Mouse (Mus musculus) embryo, embryonic 10.5 days (tissue): Measurements from ENCODE around the gene Hdac6.
A peak's percentile ranks its signal among the peaks of the same experiment; 100 is the strongest.

Source experiments
- DNase-seq: peaks from one replicate; pipeline ENCODE4 v3.0.0-alpha.2; 2015; ENCODE audit warnings: low spot score

Hdac6 gene

DNA sequence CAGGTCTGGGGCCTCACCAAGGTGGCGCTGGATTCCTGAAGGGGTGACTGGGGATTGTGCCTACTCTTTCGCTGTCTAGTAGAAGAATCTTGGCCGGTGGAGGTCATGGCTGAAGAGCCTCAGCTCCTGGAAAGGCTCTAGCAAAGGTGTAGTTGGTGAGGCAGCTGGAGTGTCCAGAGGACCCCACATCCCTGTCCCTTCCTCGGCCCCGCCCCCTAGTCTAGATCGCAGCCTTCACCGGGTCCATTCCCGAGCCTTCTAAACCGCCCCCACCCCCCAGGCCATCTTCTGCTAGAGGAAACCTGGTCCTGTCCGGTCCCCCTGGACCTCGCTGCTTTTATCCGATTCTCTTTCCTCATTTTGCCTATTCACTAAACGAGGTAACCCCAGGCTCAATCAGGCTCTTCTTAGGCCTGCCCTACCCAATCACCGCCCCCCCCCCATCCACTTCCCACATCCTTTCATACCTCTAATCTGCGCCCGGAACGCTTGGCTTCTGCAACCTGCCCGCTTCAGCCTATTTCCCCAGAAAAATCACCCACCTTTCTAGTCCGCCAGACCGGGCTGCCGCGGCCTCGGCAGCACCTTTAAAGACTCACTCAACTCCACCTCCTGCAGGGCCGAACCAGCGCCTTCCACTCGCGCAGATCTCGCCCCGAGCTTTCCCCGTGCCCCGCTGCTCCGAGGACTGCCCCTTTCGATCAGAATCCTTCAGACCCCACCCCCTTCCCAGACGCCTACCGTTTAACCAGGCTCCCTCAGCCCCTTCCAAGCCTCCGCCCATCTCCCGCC, at the start of gene Hdac6:
Hdac6 (minus strand) TSS at position 782 of the 792 bp plus-strand sequence.
- no peak for DNase-seq

DNA sequence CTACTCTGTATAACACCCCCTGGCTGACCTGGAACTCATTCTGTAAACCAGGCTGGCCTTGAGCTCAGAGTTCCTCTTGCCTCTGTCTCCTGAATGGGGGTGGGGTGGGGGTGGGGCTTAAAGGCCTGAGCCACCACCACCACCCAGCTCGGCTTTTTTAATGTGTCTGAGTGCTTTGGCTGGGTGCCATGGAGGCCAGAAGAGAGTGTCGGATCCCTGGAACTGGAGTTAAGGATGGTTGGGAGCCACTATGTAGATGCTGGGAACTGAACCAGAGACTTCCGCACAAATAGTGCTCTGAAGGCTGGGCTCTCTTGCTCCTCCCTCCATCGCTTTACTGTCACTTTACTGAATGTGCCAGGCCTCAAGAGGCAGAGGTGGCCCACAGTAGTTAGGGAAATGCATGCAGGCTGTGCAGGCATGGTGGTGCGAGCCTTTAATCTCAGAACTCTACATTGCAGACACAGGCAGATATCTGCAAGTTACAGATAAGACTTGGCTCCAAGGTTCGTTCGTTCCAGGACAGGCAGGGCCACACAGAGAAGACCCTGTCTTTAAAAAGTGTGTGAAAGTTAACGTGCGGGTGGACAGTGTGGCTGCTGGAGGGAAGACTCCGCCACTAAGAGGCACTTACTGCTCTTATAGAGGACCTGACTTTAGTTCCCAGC, 45.5 kb upstream of the Hdac6 start:
- DNase-seq, result no peak

DNA sequence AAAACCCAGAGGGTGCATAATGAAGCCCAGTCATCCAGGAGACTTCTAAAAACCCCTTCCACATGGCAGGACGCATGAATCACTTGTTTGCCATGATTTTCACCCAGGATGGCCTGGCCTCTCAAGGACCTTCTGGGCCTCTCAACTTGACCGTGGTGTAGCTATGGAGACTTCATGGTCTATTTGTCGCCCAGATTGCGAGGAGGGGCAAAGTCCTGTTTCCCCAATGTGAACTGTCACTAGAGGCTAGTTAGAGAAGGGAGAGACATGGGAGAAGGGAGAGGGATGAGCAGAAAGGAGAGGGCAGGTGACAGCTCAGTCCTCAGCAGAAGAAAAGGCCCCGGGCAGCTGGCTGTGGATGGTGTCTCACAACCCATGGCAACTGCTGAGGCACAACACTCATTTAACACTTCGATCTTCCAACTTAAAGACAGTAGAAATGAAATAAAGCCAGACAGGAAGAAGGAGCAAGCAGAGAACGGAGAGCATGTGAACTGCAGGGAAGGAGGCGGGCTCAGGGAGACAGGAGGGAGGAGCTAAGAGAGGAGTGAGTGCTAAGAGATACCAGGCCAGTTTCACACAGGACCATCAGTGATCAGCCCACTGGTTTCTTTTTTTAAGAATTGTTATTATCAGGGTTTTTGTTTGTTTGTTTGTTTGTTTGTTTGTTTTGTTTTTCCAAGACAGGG, 44.8 kb upstream of the Hdac6 start:
- no peak for DNase-seq

DNA sequence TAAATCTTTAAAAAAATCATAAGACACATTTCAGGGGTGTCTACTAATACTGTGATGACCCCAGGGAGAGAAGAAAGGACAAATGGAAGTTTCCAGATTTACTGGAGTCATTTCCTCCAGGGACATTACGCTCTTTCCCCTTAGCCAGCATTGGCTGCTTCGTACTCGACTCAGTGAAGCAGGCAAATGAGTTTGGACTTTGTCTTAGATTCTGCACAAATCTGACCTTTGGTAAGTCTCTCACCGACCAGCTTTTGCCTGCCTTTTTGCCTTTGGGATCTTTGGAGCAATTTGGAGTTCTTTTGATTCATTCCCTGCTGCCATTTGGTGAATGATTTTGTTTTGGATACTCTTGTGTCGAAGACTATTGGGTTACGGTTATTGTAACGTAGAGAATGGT, 33.7 kb upstream of the Hdac6 start:
- DNase-seq, result no peak

DNA sequence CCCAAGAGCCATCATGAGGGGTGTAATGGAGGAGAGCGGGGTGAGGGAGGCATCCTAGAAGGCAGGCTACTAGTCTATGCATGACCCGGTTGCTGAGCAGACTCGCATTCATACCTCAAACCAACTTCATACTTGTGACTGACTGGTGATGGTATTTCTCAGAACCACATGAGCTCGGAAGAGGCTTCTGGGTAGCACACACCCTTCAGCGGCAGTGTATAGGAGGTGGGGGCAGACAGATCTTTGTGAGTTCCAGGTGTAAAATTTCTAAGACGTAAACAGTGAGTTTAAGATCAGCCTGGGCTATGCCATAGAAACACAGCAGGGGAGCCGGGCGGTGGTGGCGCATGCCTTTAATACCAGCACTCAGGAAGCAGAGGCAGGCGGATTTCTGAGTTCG, 30.2 kb upstream of the Hdac6 start, which contains the start of gene Gata1:
Gata1 (minus strand) TSS at position 180 of the 400 bp plus-strand sequence.
- DNase-seq, result no peak

DNA sequence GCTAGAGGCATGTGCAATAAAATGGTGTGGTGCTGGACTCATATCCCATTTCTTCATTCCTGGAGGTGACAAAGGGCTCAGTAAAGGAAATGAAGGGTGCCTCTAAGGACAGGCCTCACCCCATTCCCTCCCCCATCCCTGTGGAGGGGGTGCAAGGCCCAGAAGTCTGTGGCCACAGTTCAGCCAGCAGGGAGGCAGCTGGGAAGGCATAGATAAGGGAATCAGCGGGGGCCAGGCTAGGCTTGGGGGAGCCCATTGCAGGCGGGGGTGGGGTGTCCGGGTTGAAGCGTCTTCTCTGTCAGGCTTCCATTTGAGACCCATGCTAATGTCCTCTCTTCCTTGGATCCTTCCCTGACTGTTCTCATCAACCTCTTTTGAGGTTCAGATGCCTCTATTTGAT, 23.6 kb upstream of the Hdac6 start:
- no peak for DNase-seq

DNA sequence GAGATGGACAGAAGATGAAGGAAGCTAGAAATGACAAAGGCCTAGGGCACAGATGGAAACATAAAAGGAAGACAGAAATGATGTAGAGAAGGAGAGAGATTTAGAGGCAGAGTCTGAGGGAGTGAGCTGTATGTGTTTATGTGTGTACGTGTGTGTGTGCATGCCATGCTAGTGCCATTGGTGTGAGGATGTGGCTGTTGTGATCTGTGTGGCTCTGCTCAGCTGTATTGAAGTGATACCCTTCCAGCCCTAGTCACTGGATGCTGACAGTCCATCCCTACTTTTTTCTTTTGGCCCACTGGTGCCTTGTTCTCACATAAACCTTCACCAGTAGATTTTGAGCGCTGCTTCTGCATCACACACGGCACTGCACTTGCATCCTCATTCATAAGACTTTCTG, 21.2 kb upstream of the Hdac6 start:
- no peak for DNase-seq

DNA sequence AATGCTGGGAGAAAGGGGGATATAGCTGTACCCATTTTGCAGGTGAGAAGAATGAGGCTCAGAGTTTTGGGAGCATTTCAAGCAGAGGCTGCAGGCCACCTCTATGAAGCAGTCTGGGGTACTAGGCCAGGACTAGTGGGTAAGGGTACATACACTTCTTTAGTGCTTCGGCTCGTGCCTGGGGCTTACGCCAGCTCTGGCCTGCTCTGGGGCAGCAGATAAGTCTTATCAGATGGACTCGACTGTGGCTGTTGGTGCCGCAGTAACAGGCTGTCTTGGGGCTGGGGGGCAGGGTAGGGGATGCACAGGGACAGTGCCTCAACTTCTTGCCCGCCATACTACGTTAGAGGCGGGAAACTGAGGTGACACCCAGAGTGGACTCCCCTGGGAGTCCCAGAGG, 20.5 kb upstream of the Hdac6 start:
- DNase-seq, result no peak

DNA sequence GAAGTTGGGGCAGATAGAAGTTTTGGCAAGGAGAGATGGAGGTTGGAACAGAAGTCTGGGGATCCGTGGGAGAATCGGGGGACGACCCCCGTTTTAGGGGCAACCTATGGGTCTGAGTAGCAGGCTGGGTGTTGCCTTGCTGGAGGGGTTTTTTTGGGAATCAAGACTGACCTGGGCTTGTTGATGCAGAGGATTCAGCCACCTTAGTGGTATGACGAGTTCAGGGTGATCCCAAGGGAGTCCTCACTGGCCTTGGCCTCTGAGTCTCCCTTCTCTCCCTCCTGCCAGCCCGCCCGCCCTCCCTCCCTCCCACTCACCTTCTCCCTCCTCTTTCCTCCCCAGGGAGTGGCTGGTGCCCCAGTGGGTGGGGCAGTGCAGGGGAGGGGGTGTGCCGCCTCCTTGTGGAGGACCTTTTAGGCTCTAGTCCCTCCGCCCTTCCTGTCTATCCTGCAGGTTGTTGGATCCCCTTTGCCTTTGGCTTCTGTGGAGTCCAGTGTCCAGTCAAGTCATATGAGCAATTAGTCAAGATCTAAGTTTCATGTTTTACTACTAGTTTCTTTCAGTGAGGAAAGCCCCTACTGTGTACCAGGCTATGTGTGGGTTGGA, 20.0 kb upstream of the Hdac6 start:
- no peak for DNase-seq

DNA sequence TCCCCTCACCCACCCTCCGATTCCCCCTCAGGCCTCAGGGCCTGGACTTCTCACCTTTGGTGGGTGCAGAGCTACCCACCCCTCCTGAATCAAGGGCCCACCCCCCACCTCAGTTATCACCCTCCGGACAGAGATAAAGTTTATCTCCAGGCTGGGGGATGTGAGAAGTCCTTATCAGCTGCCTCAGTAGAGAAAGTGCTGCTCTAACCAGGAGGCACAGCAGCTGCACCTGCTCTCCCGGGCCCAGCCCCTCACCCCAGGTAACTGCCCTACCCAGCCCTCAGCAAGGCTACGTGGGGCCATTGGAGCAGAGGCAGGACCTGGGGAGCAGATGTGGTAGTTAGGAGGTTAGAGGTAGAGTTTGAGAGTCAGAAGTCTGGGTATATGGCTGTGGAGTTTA, 18.5 kb upstream of the Hdac6 start:
- no peak for DNase-seq

DNA sequence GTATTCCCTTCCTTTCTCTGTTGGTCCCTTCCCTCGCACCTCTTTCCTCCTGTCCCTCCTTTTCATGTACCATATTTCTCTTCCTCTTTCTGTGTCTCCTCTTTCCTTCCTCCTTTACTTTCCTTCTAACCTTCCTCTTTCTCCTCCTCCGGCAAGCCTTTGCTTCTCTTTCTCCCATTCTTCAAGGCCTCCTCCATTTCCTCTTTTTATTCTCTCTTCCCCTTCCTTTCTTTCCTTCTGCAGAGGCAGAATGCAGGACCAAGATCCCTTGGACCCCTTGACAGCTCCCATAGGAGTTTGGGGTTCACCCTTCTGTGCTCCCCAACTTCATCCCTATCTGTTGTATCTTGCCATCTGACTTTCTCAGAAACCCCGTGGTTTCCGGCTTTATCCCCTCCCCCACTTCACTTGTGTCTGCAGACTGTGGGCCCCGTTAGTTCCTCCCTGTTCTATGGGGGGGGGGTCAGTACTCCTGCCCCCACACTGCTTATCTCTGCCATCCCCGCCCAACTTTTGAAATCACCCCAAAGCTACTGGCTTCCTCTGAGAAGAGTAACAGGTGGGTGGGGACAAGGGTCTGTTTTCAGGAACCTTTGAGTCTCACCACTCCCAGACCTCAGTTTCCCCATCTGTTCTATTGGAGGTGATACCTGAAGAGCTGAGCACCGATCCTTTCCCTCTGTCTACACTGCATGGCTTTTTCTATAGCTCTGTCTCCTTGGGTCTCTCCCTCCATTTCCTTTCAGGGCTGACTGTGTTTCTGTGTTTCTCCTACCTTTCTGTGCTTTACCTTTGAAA, 16.3 kb upstream of the Hdac6 start:
- no peak for DNase-seq

DNA sequence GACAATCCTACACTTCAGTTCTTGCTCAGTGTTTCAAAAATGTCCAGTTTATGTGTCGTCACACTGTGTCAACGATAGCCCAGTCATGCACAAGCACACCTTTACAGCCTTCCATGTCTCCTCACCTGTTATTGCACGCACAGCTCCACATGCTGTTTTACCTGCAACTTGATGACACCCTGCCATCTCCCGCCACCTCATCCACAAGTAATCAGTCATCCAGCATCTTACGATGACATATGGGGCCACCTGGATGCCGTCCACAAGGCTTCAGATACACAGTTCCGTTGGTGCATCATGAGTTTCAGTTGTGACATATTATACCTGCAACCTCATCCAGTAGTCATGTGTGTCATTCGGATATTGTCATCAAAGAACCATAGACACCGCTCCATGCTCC, 11.2 kb upstream of the Hdac6 start:
- DNase-seq, result no peak

DNA sequence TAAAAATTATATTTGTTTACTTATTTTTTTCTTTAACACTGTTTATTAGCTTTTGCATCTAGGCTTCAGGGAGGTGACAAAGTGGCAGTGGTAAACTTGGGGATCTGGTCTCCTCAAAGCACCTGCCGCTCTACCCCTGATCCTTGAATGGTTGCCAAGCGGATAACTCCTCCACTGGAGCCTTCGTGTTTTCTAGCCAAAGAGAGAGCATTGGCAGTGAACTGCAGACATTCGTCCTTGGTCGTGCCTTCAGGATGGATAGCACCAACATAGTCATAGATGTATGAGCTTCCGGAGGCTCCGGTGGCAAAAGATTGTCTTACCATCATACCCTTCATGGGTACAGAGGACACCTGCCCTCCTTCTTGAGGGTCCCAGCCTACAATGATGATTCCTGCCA, 2.4 kb upstream of the Hdac6 start:
- no peak for DNase-seq

DNA sequence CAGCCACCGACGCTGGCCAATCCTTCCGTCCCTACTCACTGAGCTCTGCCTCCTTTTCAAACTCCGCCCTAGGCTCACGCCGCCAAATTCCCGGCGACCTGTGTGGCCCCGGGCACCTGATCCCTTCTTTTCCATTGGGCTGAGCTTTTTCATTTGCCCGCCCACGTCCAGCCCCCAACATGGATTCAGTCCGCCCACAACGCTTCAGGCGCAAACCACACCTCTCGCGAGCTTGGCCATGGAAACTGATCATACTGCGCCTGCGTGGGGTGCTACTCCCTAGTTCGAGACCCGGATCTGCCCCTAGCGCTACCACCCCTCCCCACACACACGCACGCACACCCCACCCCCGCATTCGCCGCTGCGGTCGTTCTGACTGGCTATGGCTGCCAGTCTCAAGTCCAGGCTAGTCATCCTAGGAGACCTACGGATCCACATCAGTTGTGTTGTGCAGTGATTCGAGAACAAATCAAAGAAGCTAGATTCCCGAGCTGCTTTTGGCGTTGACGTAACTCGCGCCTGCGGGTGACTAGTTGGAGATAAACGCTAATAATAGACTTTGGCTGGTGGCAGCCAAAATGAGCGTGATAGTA, 307 bp upstream of the Hdac6 start:
- DNase-seq, result peak; percentile 95

DNA sequence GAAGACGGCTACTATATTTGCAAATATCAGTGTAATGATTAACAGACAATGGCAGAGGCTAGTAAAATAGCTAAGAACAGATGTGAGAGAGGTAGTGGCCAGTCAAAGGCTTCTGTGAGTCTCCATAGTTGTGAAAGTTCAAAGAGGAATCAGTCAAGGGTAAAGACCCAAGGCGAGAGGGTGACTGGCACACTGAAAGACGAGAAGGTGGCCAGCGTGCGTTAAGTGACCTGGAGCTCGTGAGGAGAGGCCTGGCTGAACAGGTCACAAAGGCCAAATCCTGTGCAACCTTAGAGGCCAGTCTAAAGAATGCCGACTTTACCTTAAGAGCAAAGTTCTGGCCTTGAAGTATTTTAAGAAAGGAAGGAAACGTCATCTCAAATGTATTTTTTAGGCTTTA, 2.1 kb downstream of the Hdac6 start:
- DNase-seq, result no peak

DNA sequence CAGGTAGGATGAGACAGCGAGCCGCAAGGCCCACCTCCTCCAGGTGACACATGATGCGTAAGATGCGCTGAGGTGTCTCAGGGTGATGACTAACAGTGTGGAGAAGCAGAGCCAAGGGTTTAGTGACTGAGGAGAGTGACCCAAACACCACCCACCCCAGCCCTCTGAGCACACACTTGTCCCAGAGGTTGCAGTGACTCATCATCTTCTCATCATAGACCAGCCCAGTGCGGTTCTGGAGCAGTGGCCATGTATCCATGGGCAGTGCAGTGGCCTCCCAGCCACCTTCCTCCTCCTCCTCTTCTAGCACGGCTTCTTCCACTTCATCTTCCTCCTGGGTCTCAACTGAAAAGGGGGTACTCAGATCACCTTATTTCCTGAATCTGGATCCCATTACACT, 10.0 kb downstream of the Hdac6 start:
- no peak for DNase-seq

DNA sequence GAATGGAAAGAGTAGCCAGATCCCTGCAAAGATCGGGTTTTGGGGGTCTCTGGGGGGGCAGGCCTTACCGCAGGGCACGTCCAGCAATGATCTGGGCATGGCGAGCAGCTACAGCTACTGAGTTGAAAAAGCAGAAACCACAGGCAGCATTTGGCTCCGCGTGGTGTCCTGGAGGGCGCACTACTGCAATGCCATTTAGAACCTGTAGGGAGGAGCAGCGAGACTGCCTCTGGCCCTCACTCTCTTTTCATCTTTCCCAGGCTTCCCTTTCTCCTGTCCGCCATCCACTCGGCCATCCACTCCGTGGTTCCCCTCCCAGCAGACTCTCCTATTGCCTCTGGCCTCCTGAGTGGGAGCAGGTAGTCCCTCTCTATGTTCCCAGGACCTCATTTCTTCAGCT, 10.8 kb downstream of the Hdac6 start:
- no peak for DNase-seq

DNA sequence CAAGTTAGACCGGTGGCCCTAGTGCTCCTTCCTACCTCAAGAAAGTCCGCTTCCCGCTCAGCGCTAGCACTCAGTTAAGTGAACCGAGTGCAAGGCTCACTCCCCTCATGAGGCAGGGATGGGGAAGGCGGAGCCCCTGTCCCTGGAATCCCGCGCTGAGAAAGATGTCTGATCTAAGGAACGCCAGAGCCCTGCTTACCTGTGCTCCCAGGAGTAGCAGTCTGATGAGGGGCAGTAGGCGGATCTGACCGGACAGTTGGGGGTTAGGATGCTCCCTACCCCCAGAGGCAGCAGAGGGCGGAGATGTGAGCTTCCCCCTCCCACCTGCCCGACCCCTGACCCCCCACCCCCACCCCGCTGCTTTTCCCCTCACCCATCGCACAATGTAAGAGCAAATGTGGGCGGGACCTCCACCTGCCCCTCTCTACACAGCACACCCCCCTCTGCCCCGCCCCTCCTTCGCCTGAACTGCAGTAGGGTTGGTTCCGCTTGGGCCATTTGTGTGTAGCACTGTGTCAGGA, 19.4 kb downstream of the Hdac6 start, which contains the start of gene Eras:
Eras (minus strand) TSS at position 338 of the 521 bp plus-strand sequence.
- DNase-seq, result no peak

DNA sequence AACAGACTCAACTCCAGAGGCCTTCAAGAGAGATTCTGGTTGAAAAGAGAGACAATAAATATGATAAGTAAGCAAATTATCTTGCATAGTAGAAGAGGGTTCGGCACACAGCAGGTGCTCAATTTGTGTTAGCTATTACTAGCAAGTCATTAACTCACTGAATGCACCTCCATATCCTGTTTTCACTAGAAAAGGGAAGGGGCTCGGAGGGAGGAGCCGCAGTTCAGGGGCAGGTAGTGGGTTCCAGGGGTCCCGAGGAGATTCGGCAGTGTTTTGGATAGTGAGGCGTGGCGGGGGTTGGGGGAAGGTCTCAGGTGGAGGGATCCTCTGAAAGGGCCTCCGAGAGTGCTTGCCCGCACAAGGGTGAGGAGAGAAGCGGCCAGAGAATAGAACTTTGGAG, 20.6 kb downstream of the Hdac6 start:
- DNase-seq, result no peak

DNA sequence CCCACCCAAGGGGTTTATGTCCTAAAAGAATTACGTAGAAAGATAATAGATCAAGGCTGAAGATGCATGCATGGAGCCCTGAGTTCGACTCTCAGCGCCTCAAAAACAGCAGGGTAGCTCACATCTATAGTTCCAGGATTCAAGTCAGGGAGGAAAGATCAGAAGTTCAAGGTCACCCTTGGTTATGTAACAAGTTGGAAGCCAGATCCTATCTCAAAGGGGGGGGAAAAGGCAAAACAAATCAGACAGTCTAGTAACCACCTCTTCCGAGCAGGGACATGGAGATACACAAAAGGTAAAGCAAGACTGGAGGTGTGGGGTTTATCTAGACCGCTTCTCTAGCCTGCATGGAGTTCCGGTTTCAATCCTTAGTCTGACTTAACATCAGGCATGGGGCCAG, 21.4 kb downstream of the Hdac6 start:
- no peak for DNase-seq

DNA sequence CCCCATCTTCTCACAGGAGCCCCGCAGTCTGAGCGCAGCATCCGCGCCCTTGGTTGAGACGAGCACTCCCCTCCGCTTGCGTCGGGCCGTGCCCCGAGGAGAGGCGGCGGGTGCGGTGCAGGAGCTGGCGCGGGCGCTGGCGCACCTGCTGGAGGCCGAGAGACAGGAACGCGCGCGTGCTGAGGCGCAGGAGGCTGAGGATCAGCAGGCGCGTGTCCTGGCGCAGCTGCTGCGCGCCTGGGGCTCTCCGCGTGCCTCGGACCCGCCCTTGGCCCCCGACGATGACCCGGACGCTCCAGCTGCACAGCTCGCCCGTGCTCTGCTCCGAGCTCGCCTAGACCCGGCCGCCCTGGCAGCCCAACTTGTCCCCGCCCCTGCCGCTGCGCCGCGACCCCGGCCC, 25.7 kb downstream of the Hdac6 start:
- no peak for DNase-seq
